Mouse (Mus musculus) MEL (cell line): ENCODE measurements at regions not wholly inside any gene's neighbourhood (a gene's known extent, or its start where the extent isn't known, plus 50 kb on each side); places are given as distances from the start of the nearest gene placed in this dataset.

Source experiments
- DNase-seq: peaks from one replicate; pipeline ENCODE4 v3.0.0; 2011; ENCODE audit warnings: low read depth, low spot score
- H3K27ac ChIP-seq: 2 replicates; pipeline ENCODE4 v1.5.1; 2012; ENCODE audit warnings: low read depth, mild to moderate bottlenecking, control low read depth, low read length, moderate library complexity; ENCODE audit not compliant: control insufficient read depth
- H3K27me3 ChIP-seq, 2 experiments: fragments of 150-350 bp in 1 of 2; sonication (generic) in 1 of 2; 2 replicates each; pipeline ENCODE4 v1.6.1; 2012; ENCODE audit warnings: low read length in 2 of 2, mild to moderate bottlenecking in 2 of 2, improper control_type of control experiment in 1 of 2, moderate library complexity in 1 of 2; ENCODE audit not compliant: insufficient read depth in 2 of 2, control insufficient read depth in 1 of 2
- H3K36me3 ChIP-seq, 2 experiments: 2 replicates each; pipeline ENCODE4 v1.6.1; 2012 to 2014; ENCODE audit warnings: low read length in 2 of 2, improper control_type of control experiment in 1 of 2, inconsistent platforms in 1 of 2, mild to moderate bottlenecking in 1 of 2; ENCODE audit not compliant: insufficient read depth in 2 of 2, control insufficient read depth in 1 of 2
- H3K4me1 ChIP-seq, 2 experiments: fragments of 150-350 bp in 1 of 2; sonication (generic) in 1 of 2; 2 replicates each; pipeline ENCODE4 v1.6.1; 2012; ENCODE audit warnings: low read length in 2 of 2, improper control_type of control experiment in 1 of 2, mild to moderate bottlenecking in 1 of 2; ENCODE audit not compliant: insufficient read depth in 2 of 2, control insufficient read depth in 1 of 2
- H3K4me3 ChIP-seq, 2 experiments: fragments of 150-350 bp in 1 of 2; sonication (generic) in 1 of 2; 2 replicates each; pipeline ENCODE4 v1.5.1; 2012; ENCODE audit warnings: low read depth in 2 of 2, low read length in 2 of 2, mild to moderate bottlenecking in 2 of 2, moderate library complexity in 2 of 2, control low read depth in 1 of 2, improper control_type of control experiment in 1 of 2; ENCODE audit not compliant: control insufficient read depth in 1 of 2, insufficient read depth in 1 of 2
- H3K79me2 ChIP-seq: 2 replicates; pipeline ENCODE4 v1.6.1; 2012; ENCODE audit warnings: mild to moderate bottlenecking, low read length, moderate library complexity; ENCODE audit not compliant: control insufficient read depth, poor library complexity, insufficient read depth
- H3K9ac ChIP-seq: 2 replicates; pipeline ENCODE4 v1.6.1; 2012; ENCODE audit warnings: low read depth, mild to moderate bottlenecking, control low read depth, low read length, moderate library complexity; ENCODE audit not compliant: control insufficient read depth, poor library complexity, severe bottlenecking
- H3K9me3 ChIP-seq: fragments of 150-350 bp; sonication (generic); replicated peaks from 2 replicates; pipeline ENCODE4 v1.6.1; 2012; ENCODE audit warnings: mild to moderate bottlenecking, low read length, improper control_type of control experiment, moderate library complexity; ENCODE audit not compliant: insufficient read depth
- BHLHE40 ChIP-seq: IDR thresholded peaks from 2 replicates; pipeline ENCODE4 v1.6.1; 2012; ENCODE audit warnings: low read depth, mild to moderate bottlenecking, inconsistent platforms, low read length, improper control_type of control experiment, borderline replicate concordance
- CHD2 ChIP-seq: IDR thresholded peaks from 2 replicates; pipeline ENCODE4 v1.6.1; 2011; ENCODE audit warnings: low read length, improper control_type of control experiment
- E2F4 ChIP-seq: IDR thresholded peaks from 2 replicates; pipeline ENCODE4 v1.6.1; 2011; ENCODE audit warnings: low read depth, low read length, improper control_type of control experiment, borderline replicate concordance
- EP300 ChIP-seq, 2 experiments: IDR thresholded peaks; 2 replicates each; pipeline ENCODE4 v1.6.1; 2011; ENCODE audit warnings: improper control_type of control experiment in 2 of 2, low read length in 2 of 2, low read depth in 1 of 2, mild to moderate bottlenecking in 1 of 2
- ETS1 ChIP-seq: IDR thresholded peaks from 2 replicates; pipeline ENCODE4 v1.6.1; 2012; ENCODE audit warnings: low read depth, mild to moderate bottlenecking, inconsistent platforms, low read length, improper control_type of control experiment, moderate library complexity
- HCFC1 ChIP-seq: IDR thresholded peaks from 2 replicates; pipeline ENCODE4 v1.6.1; 2012; ENCODE audit warnings: low read depth, mild to moderate bottlenecking, inconsistent platforms, low read length, improper control_type of control experiment, moderate library complexity
- JUND ChIP-seq: IDR thresholded peaks from 2 replicates; pipeline ENCODE4 v1.6.1; 2011; ENCODE audit warnings: low read depth, mild to moderate bottlenecking, improper control_type of control experiment, low read length
- MAFK ChIP-seq: IDR thresholded peaks from 2 replicates; pipeline ENCODE4 v1.6.1; 2011; ENCODE audit warnings: low read depth, mild to moderate bottlenecking, low read length, improper control_type of control experiment, borderline replicate concordance
- MAZ ChIP-seq: IDR thresholded peaks from 2 replicates; pipeline ENCODE4 v1.6.1; 2012; ENCODE audit warnings: low read depth, mild to moderate bottlenecking, inconsistent platforms, low read length, improper control_type of control experiment
- MEF2A ChIP-seq: IDR thresholded peaks from 2 replicates; pipeline ENCODE4 v1.6.1; 2014; ENCODE audit warnings: low read depth, mild to moderate bottlenecking, inconsistent platforms, low read length, improper control_type of control experiment; ENCODE audit not compliant: poor library complexity, insufficient replicate concordance, severe bottlenecking; ENCODE audit errors: extremely low read depth
- NELFE ChIP-seq: IDR thresholded peaks from 2 replicates; pipeline ENCODE4 v1.6.1; 2011; ENCODE audit warnings: low read depth, low read length, improper control_type of control experiment
- NRF1 ChIP-seq: IDR thresholded peaks from 2 replicates; pipeline ENCODE4 v1.6.1; 2014; ENCODE audit warnings: low read depth, mild to moderate bottlenecking, inconsistent platforms, low read length, improper control_type of control experiment, moderate library complexity; ENCODE audit not compliant: poor library complexity, insufficient read depth, severe bottlenecking
- RAD21 ChIP-seq: IDR thresholded peaks from 2 replicates; pipeline ENCODE4 v1.6.1; 2011; ENCODE audit warnings: mild to moderate bottlenecking, low read depth, low read length, improper control_type of control experiment
- RCOR1 ChIP-seq: IDR thresholded peaks from 2 replicates; pipeline ENCODE4 v1.6.1; 2012; ENCODE audit warnings: low read depth, mild to moderate bottlenecking, inconsistent platforms, low read length, improper control_type of control experiment
- SMC3 ChIP-seq: IDR thresholded peaks from 2 replicates; pipeline ENCODE4 v1.6.1; 2011; ENCODE audit warnings: low read depth, low read length, improper control_type of control experiment
- TAL1 ChIP-seq: IDR thresholded peaks from 2 replicates; pipeline ENCODE4 v1.6.1; 2012; ENCODE audit warnings: mild to moderate bottlenecking, inconsistent platforms, low read length, moderate library complexity, mixed read lengths
- USF1 ChIP-seq: IDR thresholded peaks from 2 replicates; pipeline ENCODE4 v1.6.1; 2014; ENCODE audit warnings: low read depth, mild to moderate bottlenecking, inconsistent platforms, low read length, improper control_type of control experiment, moderate library complexity
- USF2 ChIP-seq, 2 experiments: IDR thresholded peaks; 2 replicates each; pipeline ENCODE4 v1.6.1; 2011 to 2012; ENCODE audit warnings: improper control_type of control experiment in 2 of 2, low read length in 2 of 2, borderline replicate concordance in 1 of 2, inconsistent platforms in 1 of 2, low read depth in 1 of 2, mild to moderate bottlenecking in 1 of 2; ENCODE audit not compliant: insufficient read depth in 1 of 2
- ZC3H11A ChIP-seq: IDR thresholded peaks from 2 replicates; pipeline ENCODE4 v1.6.1; 2012; ENCODE audit warnings: low read depth, mild to moderate bottlenecking, inconsistent platforms, low read length, improper control_type of control experiment
- ZKSCAN1 ChIP-seq: IDR thresholded peaks from 2 replicates; pipeline ENCODE4 v1.6.1; 2012; ENCODE audit warnings: low read depth, mild to moderate bottlenecking, inconsistent platforms, low read length, improper control_type of control experiment, moderate library complexity

- Histone ChIP-seq H3K36me3 (no peaks in the 10 kb centered on the region), H3K4me1 (no peaks in the 10 kb centered on the region), H3K27ac (no peak overlapping the region), H3K9ac (no peak overlapping the region), H3K79me2 (no peaks in the 10 kb centered on the region), H3K9me3 (no peaks in the 10 kb centered on the region), H3K4me3 (no peak overlapping the region), H3K27me3 (no peaks in the 10 kb centered on the region)
- DNase-seq = no peak
- TF ChIP-seq BHLHE40 (no peak), SMC3 (no peak), MAFK (no peak), USF2 (IDR thresholded peaks at IDR 0.05; ENCODE audit: borderline replicate concordance in 1 of 2, insufficient read depth in 1 of 2, low read depth in 1 of 2, low read length in 2 of 2) (no peak), ZKSCAN1 (no peak), TAL1 (no peak), NELFE (no peak), RAD21 (no peak), JUND (no peak), MAZ (no peak), NRF1 (no peak), HCFC1 (no peak), RCOR1 (no peak), EP300 (IDR thresholded peaks at IDR 0.05; ENCODE audit: low read depth in 1 of 2, low read length in 2 of 2) (no peak), MEF2A (no peak), CHD2 (no peak)
These were observed 291.7 kb downstream of the Irx2 start for GRCm38 (mm10) chr13:72920368-72920767.

GRCm38 (mm10) chr13:72924560-72925135, 296.0 kb downstream of the Irx2 start:
- Histone ChIP-seq H3K4me1 (no peaks in the 10 kb centered on the region), H3K4me3 (no peak overlapping the region), H3K79me2 (no peaks in the 10 kb centered on the region), H3K9me3 (no peaks in the 10 kb centered on the region), H3K27me3 (no peaks in the 10 kb centered on the region), H3K27ac (no peak overlapping the region), H3K36me3 (no peaks in the 10 kb centered on the region), H3K9ac (no peak overlapping the region)
- DNase-seq = no peak
- TF ChIP-seq E2F4 = no peak
- no peak for TF ChIP-seq MAFK
- TF ChIP-seq ETS1 = no peak
- TF ChIP-seq ZC3H11A = no peak
- no peak for TF ChIP-seq USF1
